Mouse (Mus musculus) stomach, postnatal 0 days (tissue): Measurements from ENCODE around the gene Zfand4.
"Not testable (repeated sequence)": the region's sequence is repeated elsewhere in the genome, so short reads cannot be mapped to it uniquely, and the experiment has no call there.

Experiments
- CTCF ChIP-seq: IDR thresholded peaks from 2 replicates; pipeline ENCODE4 v1.5.1; 2016; ENCODE audit warnings: antibody characterized with exemption, low read depth, mild to moderate bottlenecking, moderate library complexity
- EP300 ChIP-seq: optimal IDR thresholded peaks from 2 replicates; pipeline ENCODE3; 2016; ENCODE audit warnings: antibody characterized with exemption

- not testable (repeated sequence) for TF ChIP-seq CTCF, EP300
These were observed 29.2 kb upstream of the Zfand4 start for GRCm38 (mm10) chr6:116234821-116235220.
